Mouse (Mus musculus) limb, embryonic 13.5 days (tissue): ENCODE measurements around the gene Vmn1r85. TPM values are rescaled to one million over a fixed set of nuclear protein-coding genes. Genes with fewer than 3 reads are reported as not detected.

ENCODE experiments used
- ATAC-seq: fragments of 200-750 bp; cut with Nextera tagmentation; 2 replicates; pipeline ENCODE4 v1.8.0; 2017; ENCODE audit warnings: low read depth, moderate number of reproducible peaks, moderate TSS enrichment; ENCODE audit not compliant: low FRiP score
- H3K27ac ChIP-seq: fragments of 300-500 bp; sonication (generic); 2 replicates; pipeline ENCODE4 v1.5.1; 2015; ENCODE audit warnings: inconsistent platforms, mild to moderate bottlenecking, moderate library complexity
- H3K27me3 ChIP-seq: fragments of 300-500 bp; sonication (generic); 2 replicates; pipeline ENCODE4 v1.6.1; 2015; ENCODE audit warnings: mild to moderate bottlenecking, inconsistent platforms
- H3K36me3 ChIP-seq: fragments of 300-500 bp; sonication (generic); 2 replicates; pipeline ENCODE4 v1.6.1; 2015; ENCODE audit warnings: inconsistent platforms, mild to moderate bottlenecking, moderate library complexity
- H3K4me1 ChIP-seq: fragments of 300-500 bp; sonication (generic); 2 replicates; pipeline ENCODE4 v1.6.1; 2015; ENCODE audit warnings: inconsistent platforms
- H3K4me2 ChIP-seq: fragments of 300-500 bp; sonication (generic); replicated peaks from 2 replicates; pipeline ENCODE4 v1.6.1; 2015; ENCODE audit warnings: inconsistent platforms, mild to moderate bottlenecking, moderate library complexity
- H3K4me3 ChIP-seq: fragments of 300-500 bp; sonication (generic); 2 replicates; pipeline ENCODE4 v1.5.1; 2015; ENCODE audit warnings: moderate library complexity, mild to moderate bottlenecking, inconsistent platforms
- H3K9ac ChIP-seq: fragments of 300-500 bp; sonication (generic); 2 replicates; pipeline ENCODE4 v1.6.1; 2015; ENCODE audit warnings: mild to moderate bottlenecking, inconsistent platforms
- H3K9me3 ChIP-seq: fragments of 300-500 bp; sonication (generic); 2 replicates; pipeline ENCODE4 v1.6.1; 2016; ENCODE audit warnings: inconsistent platforms
- WGBS: fragments of 180-500 bp; shearing (Covaris S2); methylation state at CpG from one replicate; pipeline ENCODE4 v1.1.7; 2015; 5-methylcytosine and 5-hydroxymethylcytosine counted together
- polyA plus RNA-seq: library from polyadenylated mRNA; unstranded; fragments of >200 nt; fragmentation: Nextera tagmentation; extraction: Ambion mirVana; gene quantifications from 2 replicates; pipeline ENCODE4 v1.2.1, GENCODE M21; 2015

Vmn1r85 gene
- polyA plus RNA-seq, 1 experiment from 2014 or later, result not detected

GRCm38 (mm10) chr7:13037366-13037765 is 57.6 kb downstream of the Vmn1r85 start:
- H3K4me3 ChIP-seq, result peak overlapping the region; percentile 81
- H3K9ac ChIP-seq, result peak overlapping the region; percentile 97
- ATAC-seq, result no peak
- WGBS, result 1% methylated on average over 31 of the region's 33 CpGs
- no peaks in the 10 kb centered on the region for H3K9me3 ChIP-seq
- H3K4me1 ChIP-seq, result peaks cover 47% of the 10 kb centered on the region
- peak overlapping the region; percentile 88 for H3K4me2 ChIP-seq
- H3K27ac ChIP-seq, result peak overlapping the region; percentile 99
- peaks cover 29% of the 10 kb centered on the region for H3K36me3 ChIP-seq
- H3K27me3 ChIP-seq, result peaks cover 19% of the 10 kb centered on the region

- Histone ChIP-seq H3K9ac (peak overlapping the region; percentile 97), H3K4me3 (peak overlapping the region; percentile 81), H3K36me3 (peaks cover 35% of the 10 kb centered on the region), H3K9me3 (no peaks in the 10 kb centered on the region), H3K27me3 (peaks cover 13% of the 10 kb centered on the region), H3K4me2 (peak overlapping the region; percentile 88), H3K4me1 (peaks cover 47% of the 10 kb centered on the region), H3K27ac (no peak overlapping the region)
- WGBS, result 39% methylated on average over 4 of the region's 4 CpGs
- ATAC-seq, result no peak
Measured at GRCm38 (mm10) chr7:13036806-13037205, 58.2 kb downstream of the Vmn1r85 start.

GRCm38 (mm10) chr7:13035211-13035855 is 59.6 kb downstream of the Vmn1r85 start:
- Histone ChIP-seq H3K4me3 (peak overlapping the region; percentile 61), H3K27ac (peak overlapping the region; percentile 58; the same call in 1 of the 2 replicates), H3K9me3 (no peaks in the 10 kb centered on the region), H3K27me3 (no peaks in the 10 kb centered on the region), H3K9ac (peak overlapping the region; percentile 97), H3K36me3 (peaks cover 50% of the 10 kb centered on the region), H3K4me1 (peaks cover 47% of the 10 kb centered on the region), H3K4me2 (peak overlapping the region; percentile 88)
- WGBS, result 84% methylated on average over 17 of the region's 17 CpGs
- ATAC-seq, result no peak

- H3K9ac ChIP-seq, result peak within 1 kb of the TSS; percentile 97
- H3K36me3 ChIP-seq, result peaks cover 59% of the 10 kb centered on the region
- WGBS, result under 1% methylated on average over 45 of the region's 45 CpGs
- peak; percentile 79 for ATAC-seq
- no peaks in the 10 kb centered on the region for H3K9me3 ChIP-seq
- peak within 1 kb of the TSS; percentile 88 for H3K4me2 ChIP-seq
- H3K27ac ChIP-seq, result peak within 1 kb of the TSS; percentile 92
- H3K4me3 ChIP-seq, result peak within 1 kb of the TSS; percentile 61
- H3K4me1 ChIP-seq, result peaks cover 47% of the 10 kb centered on the region
- H3K27me3 ChIP-seq, result no peaks in the 10 kb centered on the region
Measured at GRCm38 (mm10) chr7:13034148-13034977, 60.6 kb downstream of the Vmn1r85 start, which contains the start of gene Chmp2a. Gene Chmp2a, minus strand, starts transcription at chr7:13034807.

GRCm38 (mm10) chr7:13033451-13034147 is 61.4 kb downstream of the Vmn1r85 start:
- peaks cover 67% of the 10 kb centered on the region for H3K36me3 ChIP-seq
- H3K9ac ChIP-seq, result peak overlapping the region; percentile 83
- peaks cover 40% of the 10 kb centered on the region for H3K4me1 ChIP-seq
- H3K4me3 ChIP-seq, result peak overlapping the region; percentile 61
- H3K4me2 ChIP-seq, result peak overlapping the region; percentile 88
- WGBS, result 52% methylated on average over 13 of the region's 13 CpGs
- peak overlapping the region; percentile 92 for H3K27ac ChIP-seq
- ATAC-seq, result no peak
- no peaks in the 10 kb centered on the region for H3K9me3 ChIP-seq
- no peaks in the 10 kb centered on the region for H3K27me3 ChIP-seq

Other genes starting within 250 kb of the Vmn1r85 start
- 6.4 and 7.3 TPM in 2 replicates for gene Zfp128, start 214.0 kb downstream of the Vmn1r85 start, polyA plus RNA-seq
- 15.8 and 20.9 TPM in 2 replicates for gene Zscan22, start 197.4 kb downstream of the Vmn1r85 start, polyA plus RNA-seq
- 1,044 and 1,066 TPM in 2 replicates for gene Rps5, start 172.9 kb downstream of the Vmn1r85 start, polyA plus RNA-seq
- gene Rnf225, start 167.8 kb downstream of the Vmn1r85 start, polyA plus RNA-seq, result 0.42 and 0.64 TPM in 2 replicates
- 12.6 and 13.6 TPM in 2 replicates for gene Zfp324, start 129.3 kb downstream of the Vmn1r85 start, polyA plus RNA-seq
- gene Zfp446, start 117.3 kb downstream of the Vmn1r85 start, polyA plus RNA-seq, result 10.5 and 10.8 TPM in 2 replicates
- gene Slc27a5, start 97.0 kb downstream of the Vmn1r85 start, polyA plus RNA-seq, result 0.08 and 0.34 TPM in 2 replicates
- 316 and 329 TPM in 2 replicates for gene Trim28, start 96.1 kb downstream of the Vmn1r85 start, polyA plus RNA-seq
- gene Zbtb45, start 85.1 kb downstream of the Vmn1r85 start, polyA plus RNA-seq, result 28.0 and 29.6 TPM in 2 replicates
- gene Chmp2a, start 60.4 kb downstream of the Vmn1r85 start, polyA plus RNA-seq, result 127 and 133 TPM in 2 replicates
- gene Ube2m, start 56.9 kb downstream of the Vmn1r85 start, polyA plus RNA-seq, result 100 and 114 TPM in 2 replicates
- gene Mzf1, start 40.4 kb downstream of the Vmn1r85 start, polyA plus RNA-seq, result 3.2 and 3.8 TPM in 2 replicates
- gene Vmn1r86, start 24.7 kb upstream of the Vmn1r85 start, polyA plus RNA-seq, result not detected in 2 replicates
- gene Vmn1r87, start 45.0 kb upstream of the Vmn1r85 start, polyA plus RNA-seq, result not detected in 2 replicates
- not detected in 2 replicates for gene Vmn1r88, start 64.4 kb upstream of the Vmn1r85 start, polyA plus RNA-seq
- gene Vmn1r89, start 117.8 kb upstream of the Vmn1r85 start, polyA plus RNA-seq, result not detected in 2 replicates
- 116 and 123 TPM in 2 replicates for gene Lig1, start 182.1 kb upstream of the Vmn1r85 start, polyA plus RNA-seq
- 11.8 and 16.0 TPM in 2 replicates for gene Zswim9, start 183.5 kb upstream of the Vmn1r85 start, polyA plus RNA-seq
- 1.1 TPM in 2 replicates for gene Pla2g4c, start 229.5 kb upstream of the Vmn1r85 start, polyA plus RNA-seq